Mouse (Mus musculus): ENCODE measurements around the gene Rad23a. TPM values are rescaled to one million over a fixed set of nuclear protein-coding genes. Genes with fewer than 3 reads are reported as not detected.

Rad23a gene
- total RNA-seq, 2 experiments from 2014 or later, result 29.5 to 35.6 TPM

DNA sequence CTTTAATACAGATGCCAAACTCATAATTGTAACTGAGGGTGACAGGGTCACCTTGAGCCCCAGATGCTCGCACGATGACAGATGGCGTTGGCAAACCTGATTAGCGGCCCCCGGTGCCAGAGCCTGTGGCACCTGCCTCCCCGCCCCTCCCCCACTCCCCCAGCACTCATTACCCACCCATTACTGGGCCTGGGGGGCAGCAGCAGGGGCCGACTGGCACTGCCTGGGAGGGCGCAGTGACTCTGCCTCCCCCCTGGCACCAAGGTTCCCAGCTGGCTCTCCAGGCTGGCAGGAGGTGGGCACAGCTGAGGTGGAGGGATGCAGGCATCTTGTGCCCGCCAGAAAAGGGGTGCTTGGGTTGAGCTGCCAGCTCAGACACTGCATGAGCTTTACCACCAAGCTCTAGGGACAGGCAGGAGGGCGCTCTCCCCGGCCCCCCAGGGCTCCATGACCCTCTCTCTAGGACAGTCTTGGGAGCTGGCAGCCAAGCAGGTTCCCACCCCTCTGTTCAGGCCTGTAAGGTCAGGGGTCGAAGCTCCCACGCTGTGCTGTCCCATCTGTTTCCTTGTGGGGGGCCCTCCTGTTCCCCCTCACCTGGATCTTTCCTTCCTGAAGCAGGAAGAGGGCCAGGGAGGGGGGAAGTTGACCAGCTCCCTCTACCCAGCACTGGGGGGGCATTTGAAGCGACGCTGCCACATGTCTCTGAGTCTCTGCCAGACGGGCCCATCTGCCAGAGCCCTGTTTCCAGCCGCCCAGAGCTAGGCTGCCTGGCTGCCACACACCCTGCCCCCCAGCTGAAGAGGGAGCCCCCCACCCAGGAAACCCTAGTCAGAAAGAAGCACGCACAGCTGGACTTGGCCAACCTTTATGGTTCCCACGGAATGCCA lies 25.7 kb downstream of the Rad23a start:
- no peak for ATAC-seq (ENCODE audit: poor library complexity, severe bottlenecking)

DNA sequence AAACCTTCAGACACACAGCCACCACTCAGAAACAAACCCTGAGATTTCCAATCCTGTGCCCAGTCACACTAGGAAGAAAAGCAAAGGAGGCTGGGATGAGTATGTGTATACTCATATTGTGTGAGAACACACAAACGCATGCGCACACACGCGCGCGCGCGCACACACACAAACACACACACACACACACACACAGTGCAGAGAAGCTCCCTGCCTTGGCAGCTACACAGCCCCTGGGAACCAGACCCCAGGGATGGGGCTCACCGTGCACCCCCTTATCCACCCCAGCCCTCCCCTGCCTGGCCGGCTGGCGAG lies 26.3 kb downstream of the Rad23a start:
- ATAC-seq (ENCODE audit: poor library complexity, severe bottlenecking), result no peak

DNA sequence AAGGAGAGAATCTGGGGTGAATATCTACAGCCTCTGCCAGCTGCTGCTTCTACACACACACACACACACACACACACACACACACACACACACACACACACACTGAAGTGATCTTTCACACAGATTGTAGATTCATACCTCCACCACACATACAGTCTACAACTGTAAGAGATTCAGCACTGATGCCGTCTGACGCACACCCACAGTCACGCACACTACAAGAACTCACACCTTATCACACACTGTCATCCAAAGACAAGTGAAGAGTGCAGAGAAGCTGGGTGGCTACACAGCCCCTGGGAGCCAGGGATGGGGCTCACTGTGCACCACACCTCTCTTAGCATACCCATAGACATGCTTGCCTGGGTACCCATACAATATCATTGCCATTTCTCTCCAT lies 26.6 kb downstream of the Rad23a start:
- ATAC-seq (ENCODE audit: poor library complexity, severe bottlenecking), result no peak

DNA sequence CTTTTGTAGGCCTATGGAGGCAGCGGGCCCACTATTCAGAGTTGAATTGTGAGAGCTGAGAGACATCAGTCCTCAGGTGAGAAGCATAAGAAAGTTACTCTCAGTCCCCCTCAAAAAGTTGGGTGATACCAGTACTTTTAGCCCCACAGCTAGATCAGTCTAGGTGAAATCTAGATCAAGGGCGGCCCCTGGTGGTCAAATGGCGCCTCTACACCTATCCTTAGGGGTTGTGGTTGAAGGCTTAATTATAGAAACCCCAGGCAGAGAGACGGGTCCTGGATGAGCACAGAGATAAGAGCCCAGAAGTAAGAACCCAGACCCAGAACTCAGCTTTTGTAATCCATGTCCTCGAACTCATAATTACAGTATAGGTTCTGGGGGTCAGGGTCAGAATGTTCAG lies 27.4 kb downstream of the Rad23a start:
- ATAC-seq (ENCODE audit: poor library complexity, severe bottlenecking), result peak; percentile 65

DNA sequence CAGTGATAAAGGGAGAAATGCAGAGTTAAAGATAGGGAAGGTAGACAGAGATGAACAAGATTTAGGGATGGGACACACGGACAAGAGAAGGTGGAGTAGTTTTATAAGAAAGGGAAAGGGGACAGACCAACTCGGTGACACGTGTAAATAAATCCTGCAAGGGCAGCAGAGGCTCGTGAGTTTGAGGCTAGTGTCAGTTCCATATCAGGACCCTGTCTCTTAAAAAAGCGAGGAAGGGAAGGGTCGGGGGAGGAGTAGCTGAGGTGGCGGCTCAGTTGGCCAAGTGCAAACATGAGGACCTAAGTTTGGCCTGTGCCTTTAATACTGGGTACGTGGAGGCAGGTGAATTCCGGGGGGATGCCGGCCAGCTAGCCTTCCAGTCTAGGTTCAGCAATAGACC lies 29.2 kb downstream of the Rad23a start:
- no peak for ATAC-seq (ENCODE audit: poor library complexity, severe bottlenecking)

DNA sequence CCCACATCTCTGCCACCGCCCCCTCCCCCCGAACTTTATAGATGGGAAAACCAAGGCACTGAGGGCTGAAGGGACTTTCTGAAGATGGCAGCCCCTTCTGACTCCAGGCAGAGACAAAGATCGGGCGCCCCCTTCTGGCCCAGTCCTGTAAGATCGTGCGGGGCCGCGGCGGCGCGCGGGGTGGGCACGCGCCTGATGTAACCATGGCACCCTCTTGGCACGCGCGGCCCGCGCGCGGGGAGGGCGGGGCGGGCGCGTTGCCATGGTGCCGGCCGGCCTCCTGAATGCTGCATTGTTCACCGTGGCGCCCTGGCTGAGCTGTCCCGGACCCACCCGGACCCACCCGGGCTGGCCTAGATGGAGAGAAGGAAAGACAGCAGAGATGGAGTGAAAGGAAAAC lies 29.6 kb downstream of the Rad23a start:
- ATAC-seq (ENCODE audit: poor library complexity, severe bottlenecking), result peak; percentile 73

DNA sequence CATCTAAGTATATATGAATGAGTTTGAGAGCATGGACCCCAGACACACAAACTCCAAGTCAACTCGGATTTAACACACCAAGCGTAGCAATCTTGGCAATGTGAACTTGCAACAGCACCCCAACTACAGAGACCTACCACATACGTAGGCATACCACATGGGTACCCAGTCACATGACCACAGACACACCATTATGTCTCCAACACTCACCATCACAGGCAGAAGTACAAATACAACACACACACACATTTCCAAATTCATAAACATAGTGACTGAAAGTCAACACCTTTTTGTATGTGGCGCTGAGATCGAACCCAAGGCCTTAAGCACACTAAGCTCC lies 30.6 kb downstream of the Rad23a start:
- no peak for ATAC-seq (ENCODE audit: poor library complexity, severe bottlenecking)

DNA sequence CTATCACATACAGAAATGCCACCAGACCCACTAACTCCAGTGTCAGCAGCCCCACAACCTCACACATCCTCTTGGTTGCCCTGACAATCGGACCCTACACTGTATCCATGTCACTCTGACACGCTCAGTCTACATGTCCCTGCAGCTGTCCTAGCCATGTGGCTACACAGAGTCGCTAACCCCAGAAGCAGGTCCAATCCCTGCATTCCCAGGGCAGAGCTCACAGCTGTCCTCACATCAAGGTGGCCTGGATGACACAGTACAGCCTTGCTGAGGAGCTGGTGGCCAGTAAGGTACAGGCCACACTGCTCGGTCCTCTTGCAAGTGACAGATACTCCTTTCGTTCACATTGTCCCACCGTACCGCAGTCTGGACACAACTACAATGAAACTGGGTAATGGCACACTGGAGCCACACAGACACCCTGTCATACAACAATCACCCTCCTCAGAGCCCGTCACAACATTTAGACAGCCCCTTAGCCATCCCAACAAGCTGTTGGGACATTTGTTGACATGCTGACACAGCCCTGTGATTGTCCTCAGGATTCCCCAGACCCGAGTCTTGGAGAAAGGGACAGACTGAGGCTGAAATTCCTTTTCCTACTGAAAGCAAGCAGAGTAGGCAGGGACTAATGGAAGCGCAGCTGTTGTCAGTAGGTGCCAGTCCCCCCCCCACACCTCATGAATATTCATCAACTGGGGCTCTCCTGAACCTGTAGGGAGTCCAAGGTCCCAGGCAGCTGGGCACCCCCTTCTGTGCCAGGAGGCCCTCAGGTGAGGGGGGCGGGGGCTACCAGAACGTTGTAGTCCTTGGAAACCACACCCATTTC lies 31.1 kb downstream of the Rad23a start:
- no peak for ATAC-seq (ENCODE audit: poor library complexity, severe bottlenecking)

DNA sequence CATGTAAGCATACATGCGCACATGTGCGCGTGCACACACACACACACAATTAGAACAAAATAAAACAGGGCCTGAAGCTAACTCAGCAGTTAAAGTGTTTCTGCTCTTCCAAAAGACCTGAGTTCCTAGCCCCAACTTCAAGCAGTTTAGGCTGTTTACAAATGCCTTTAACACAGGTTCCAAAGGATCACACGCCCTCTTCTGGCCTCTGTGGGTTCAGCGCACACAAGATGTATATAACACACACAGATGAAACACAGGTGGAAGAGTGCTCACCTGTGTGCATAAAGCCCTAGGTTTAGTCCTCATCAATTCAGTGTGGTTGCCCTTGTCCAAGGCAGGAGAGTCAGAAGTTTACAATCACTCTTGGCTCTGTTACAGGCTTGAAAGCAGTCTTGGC lies 34.4 kb downstream of the Rad23a start:
- ATAC-seq (ENCODE audit: poor library complexity, severe bottlenecking), result no peak

DNA sequence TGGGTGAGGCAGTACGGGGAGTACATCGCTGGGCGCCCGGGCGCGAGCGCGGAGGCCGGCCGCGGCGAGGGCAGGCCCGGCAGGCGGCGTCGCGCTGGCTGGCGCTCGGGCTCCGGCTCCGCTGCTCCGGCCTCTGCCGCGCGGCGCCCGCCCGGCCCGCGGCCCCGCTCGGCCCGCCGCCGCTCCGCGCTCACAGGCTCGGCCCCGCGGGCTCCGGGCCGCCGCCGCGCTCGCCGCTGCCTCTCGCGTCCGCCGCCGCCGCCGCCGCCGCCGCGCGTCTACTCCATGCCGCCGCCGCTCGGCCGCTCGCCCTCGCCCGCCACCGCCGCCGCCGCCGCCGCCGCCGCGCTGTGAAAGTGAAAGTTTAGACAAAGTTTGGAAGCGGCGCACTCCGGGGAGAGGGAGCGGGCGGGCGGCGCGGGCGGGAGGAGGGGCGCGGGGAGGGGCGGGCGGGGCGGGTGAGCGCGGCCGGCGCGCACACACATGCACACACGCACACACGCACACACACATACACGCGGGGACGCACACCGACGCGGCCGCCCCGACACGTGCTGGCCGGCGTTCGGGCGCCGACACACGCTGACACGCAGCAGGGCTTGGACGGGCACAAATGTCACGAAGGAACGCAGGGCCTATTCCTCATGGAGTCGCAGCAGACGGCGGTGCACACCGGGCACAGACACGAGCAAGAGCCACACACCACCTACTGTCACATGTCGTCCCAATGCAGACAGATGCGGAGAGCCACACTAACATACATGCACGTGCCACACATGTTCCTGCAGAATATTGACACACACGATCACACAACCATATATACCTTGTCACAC lies 40.2 kb downstream of the Rad23a start, which contains the start of gene Nfix:
Gene Nfix, minus strand, starts transcription at position 346 of the 833 bp plus-strand sequence.
- ATAC-seq (ENCODE audit: poor library complexity, severe bottlenecking), result peak; percentile 60

DNA sequence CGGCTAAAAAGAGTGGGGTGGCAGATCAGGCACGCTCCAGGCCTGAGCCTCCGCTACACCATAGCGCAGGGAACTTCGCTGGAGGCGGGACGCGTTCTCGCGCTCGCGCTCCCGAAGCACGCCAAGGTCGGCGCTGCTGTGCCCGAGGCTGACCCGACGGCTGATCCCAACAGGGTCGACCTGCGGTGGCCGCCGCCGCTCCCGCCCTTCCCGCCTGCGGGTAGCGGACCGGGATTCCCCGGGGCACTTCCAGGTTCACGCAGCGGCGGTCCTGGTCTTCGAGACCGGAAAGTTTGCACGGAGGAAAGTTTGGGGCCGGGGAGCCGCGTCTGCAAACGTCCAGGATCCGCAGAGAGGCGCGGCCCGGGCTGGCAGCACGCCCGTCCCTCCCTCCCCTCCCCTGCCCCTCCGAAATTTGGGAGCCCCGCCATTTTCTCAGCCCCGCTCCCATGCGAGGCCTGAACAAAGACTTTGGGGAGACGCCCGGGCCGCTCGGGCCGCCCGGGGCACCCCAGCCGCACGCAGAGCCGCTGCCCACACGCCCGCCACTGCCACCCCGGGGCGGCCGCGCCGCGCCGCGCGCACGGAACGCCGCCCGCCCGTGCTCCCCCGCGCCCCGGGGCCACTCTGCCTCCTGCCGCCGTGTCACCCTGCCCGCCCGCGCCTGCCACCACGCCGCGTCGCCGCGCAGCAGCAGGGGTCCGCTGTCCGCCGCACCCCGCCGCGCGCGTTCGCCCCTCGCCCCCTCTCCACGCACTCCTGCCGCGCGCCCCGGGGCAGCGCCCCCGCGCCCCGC lies 41.1 kb downstream of the Rad23a start:
- peak; percentile 57 for ATAC-seq (ENCODE audit: poor library complexity, severe bottlenecking)

DNA sequence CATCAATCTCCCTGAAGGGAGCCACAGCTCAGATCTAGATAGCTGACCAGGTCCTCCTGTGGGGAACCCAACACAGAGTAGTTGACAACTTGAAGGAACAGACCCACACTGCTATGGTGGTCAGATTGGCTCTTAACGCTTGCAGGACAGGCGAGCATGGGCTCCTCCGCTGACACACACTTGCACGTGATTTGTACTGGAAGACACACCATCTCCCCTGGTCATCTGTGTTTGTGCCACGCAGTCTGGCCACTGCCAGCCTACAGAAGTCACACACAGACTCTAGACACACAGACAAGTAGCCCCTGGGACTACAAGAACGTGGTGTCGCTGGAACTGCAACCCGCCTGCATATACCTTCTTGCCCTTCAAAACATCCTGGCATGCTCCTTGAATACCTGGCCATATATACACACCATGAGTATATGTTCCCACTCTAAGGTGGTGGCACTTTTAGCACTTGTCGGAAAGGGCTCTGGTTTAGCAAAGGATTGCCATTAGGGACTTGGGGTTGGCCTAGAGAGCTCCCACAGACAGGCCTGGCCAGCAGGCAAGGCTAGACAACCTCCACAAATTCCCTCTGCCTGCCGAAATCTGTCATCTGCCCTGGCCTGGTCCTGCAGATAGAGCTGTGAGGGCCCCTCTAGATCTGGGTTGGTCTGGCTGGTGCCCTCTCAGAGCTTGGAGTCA lies 41.9 kb downstream of the Rad23a start:
- peak; percentile 26 for ATAC-seq (ENCODE audit: poor library complexity, severe bottlenecking)

DNA sequence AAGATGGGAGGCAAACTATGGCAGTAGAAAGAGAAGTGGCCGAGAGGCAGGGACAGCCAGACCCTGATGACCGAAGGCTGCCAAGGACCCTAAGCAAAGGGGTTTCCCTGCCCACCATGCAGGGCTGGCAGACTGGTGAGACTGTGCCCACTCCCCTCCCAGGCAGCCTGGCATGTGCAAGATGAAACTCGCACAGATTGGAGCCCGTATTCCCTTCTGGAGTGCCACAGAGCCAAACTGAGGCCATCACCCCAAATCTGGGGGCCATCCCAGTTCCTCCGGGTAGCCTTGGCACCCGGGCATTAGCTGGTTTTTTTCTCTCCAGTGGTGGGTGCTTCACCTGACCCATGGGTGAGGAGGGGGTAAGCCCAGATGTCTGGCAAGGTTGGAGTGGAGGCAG lies 42.5 kb downstream of the Rad23a start:
- ATAC-seq (ENCODE audit: poor library complexity, severe bottlenecking), result no peak

DNA sequence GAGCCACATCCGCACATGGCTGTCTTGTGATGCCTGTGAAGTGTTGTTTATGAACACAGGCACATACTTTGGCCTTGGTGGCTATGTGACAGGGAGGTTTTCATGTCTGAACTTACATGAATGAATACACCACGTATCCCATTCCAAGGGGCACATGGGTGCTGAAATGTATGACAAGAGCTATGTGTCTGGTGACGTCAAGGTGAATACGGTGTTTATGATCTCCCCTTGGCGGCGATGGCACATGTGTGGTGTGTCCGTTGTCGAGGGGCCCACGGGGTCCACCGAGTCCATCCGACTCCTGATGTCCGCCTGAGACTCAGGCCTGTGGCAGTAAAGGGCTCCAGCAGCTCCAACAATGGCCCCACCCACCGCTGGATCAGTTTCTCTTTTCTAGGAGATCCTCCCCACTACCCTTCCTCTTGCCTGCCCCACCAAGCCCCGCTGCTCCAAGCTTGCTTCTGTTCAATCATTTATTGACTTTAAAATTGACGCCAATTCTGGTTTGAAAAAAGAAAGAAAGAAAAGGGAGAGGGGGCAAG lies 43.1 kb downstream of the Rad23a start:
- ATAC-seq (ENCODE audit: poor library complexity, severe bottlenecking), result no peak

DNA sequence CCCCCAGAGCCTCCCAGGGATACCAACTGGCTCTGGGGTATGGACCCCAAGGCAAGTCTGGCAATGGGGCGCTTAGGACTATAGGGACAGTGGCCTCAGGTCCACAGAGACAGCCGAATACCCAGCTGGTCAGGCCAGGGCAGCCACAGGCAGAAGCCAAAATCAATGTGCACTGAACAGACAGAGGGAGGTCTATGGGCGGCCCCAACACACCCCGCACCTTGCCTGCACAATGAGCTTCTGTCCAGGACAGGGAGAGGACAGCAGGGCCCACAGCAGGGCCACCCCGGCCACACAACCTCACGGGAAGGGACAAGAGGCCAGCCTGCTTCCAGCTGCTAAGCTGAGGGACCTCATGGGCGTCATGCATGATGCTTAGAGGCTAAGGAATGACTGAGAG lies 46.0 kb downstream of the Rad23a start:
- no peak for ATAC-seq (ENCODE audit: poor library complexity, severe bottlenecking)

DNA sequence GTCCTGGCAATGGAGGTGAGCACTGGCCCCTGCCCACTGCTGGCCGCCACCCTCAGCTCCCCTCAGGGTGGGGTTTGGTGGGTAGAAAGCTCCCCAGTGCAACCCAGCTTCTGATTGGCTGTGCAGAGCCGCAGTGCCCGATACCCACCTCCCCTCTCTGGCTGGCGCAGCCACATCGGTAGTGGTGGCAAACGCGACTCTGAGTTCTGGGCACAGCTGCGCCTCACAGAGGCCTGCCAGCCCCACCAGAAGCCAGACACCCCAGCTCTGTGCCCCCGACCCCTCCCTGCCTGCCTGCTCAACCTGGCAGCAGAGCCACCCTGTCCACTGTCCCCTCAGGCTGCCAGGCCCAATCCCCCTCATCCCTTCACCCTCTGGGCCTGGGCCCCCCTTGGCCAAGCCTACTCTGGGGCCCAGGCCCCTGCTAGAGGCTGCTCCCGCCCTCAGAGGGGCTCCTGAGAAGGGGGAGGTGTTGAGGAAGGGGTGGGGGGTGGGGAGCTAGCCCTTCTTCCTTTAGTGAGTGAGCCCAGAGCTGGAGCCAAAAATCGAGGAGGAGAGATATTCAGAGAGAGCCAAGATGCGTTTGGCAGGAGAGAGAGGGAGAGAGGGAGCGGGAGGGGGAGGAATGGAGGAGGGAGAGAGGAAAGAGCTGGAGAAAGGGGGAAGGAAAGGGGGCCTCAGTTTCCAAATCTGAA lies 46.5 kb downstream of the Rad23a start:
- ATAC-seq (ENCODE audit: poor library complexity, severe bottlenecking), result no peak

DNA sequence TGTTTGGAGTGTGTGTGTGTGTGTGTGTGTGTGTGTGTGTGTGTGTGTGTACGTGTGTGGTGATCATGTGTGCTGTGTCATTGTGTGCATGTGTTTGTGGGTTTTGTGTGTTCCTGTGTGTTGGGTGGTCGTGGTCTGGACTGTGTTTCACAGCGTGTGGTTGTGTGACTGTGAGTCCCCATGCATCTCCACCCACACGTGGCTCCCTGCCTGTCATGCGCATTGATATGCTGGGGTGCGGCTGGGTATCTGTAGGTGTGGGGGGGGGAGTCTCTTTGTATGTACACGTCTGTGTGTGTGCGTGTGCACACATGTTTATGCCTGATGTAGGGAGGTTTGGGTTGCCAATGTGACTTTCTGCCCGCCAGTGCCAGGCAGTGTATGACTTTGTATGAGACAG lies 47.3 kb downstream of the Rad23a start:
- no peak for ATAC-seq (ENCODE audit: poor library complexity, severe bottlenecking)

DNA sequence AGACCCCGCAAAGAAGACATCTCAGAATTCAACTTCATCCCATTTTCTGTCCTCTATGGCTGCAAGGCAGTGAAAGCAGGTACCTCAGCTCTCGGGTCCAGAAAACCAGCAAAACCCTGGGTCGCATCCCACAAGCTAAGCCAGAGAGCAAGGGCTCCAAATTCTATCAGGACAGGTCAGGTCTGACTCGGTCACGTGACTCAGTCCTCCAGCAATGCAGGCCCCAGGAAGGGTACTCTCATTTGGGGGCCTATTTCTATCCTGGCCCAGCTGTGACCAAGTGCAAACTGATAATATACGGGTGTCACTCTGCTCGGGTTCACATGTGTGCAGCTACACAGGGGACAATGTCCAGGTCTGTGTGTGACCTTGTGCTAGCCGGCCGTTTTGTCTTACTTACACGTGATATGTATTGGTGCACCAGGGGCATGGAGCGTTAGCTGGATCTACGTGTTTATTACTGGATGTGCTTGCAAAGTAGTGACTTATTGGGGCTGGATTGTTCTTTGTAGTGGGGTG lies 48.0 kb downstream of the Rad23a start:
- ATAC-seq (ENCODE audit: poor library complexity, severe bottlenecking), result no peak

DNA sequence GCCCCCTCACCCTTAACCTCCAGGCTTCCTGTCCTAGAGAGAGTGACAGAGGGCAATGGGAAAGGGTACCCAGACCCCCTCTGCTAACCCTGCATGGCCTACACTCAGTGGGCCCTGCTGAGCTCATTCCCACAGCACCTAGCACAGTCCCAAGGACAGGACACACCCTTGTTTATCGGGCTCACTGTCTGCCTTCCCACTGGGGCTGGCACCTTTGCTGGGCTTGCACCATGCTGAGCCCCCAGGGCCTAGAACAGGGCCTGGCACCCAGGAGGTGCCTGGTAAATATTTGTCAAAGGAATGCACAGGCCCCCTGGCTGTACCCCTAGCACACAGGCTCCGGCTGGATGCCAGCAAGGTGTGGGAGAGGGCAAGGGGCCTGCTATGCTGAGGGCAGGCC lies 49.9 kb downstream of the Rad23a start:
- ATAC-seq (ENCODE audit: poor library complexity, severe bottlenecking), result no peak
